Mouse (Mus musculus): ENCODE measurements around the gene Kcna7.
A peak's percentile ranks its signal among the peaks of the same experiment; 100 is the strongest.

The Kcna7 gene

DNA sequence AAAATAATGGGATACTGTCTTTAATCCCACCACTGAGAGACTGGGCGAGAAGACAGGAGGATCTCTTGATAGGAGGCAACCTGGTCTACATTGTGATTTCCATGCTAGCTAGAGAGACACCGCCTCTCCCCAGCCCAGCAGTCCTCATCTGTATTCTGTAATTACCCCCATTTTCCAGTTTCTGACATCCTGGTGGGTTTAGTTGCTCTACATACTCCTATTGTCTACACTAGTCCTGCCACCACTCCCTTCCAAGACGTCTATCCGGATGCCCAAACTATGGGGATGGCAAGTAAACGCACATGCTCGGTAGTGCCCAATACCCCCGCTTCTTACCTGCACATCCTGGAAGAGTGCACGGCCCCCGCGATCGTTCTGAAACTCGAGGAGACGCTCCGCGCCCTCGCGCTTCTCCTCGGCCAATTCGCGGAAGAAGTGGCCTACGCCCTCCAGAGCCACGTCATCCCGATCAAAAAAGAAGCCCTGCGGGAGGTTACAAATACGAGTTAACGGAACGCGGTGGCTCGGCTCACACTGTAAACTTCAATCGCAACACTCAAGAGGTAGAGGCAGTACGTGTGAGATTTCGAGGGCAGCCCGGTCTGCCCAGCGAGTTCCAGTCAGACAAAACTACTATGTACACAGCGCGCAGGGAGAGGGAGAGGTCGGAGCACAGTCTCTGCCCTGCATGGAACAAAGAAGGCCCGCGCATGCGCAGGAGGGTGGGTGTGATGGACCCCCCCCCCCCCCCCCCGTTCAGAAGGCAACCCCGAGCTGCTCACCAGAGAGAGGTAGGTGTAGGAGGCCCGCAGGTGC is 53.5 kb downstream of the Kcna7 start:
- peak; percentile 81 for DNase-seq (ENCODE audit: low read depth, low spot score)

Measured in mesoderm, embryonic 11.5 days (tissue).